Mouse (Mus musculus): Measurements from ENCODE around the gene Tmsb10. TPM values are rescaled to one million over a fixed set of nuclear protein-coding genes. Genes with fewer than 3 reads are reported as not detected.

The Tmsb10 gene
- polyA plus RNA-seq, 1 experiment, result 568 TPM

GRCm38 (mm10) chr6:72918510-72919033 lies 40.0 kb downstream of the Tmsb10 start:
- Histone ChIP-seq H3K27ac (ENCODE audit: insufficient read depth, low read length) (no peak overlapping the region), H3K4me1 (ENCODE audit: control insufficient read depth, insufficient read depth, low read length) (no peaks in the 10 kb centered on the region), H3K4me3 (ENCODE audit: insufficient read depth, low read length) (no peak overlapping the region)
- no peak for TF ChIP-seq POLR2A (IDR thresholded peaks at IDR 0.05; ENCODE audit: extremely low read depth, insufficient read depth, low read length)

GRCm38 (mm10) chr6:72916330-72916729 lies 42.2 kb downstream of the Tmsb10 start:
- Histone ChIP-seq H3K27ac (ENCODE audit: insufficient read depth, low read length) (no peak overlapping the region), H3K4me3 (ENCODE audit: insufficient read depth, low read length) (no peak overlapping the region), H3K4me1 (ENCODE audit: control insufficient read depth, insufficient read depth, low read length) (no peaks in the 10 kb centered on the region)
- TF ChIP-seq POLR2A (IDR thresholded peaks at IDR 0.05; ENCODE audit: extremely low read depth, insufficient read depth, low read length) (no peak), CTCF (IDR thresholded peaks at IDR 0.05; ENCODE audit: extremely low read depth, insufficient read depth, low read length) (no peak)

- TF ChIP-seq POLR2A (IDR thresholded peaks at IDR 0.05; ENCODE audit: extremely low read depth, insufficient read depth, low read length), result no peak
- no peak for TF ChIP-seq CTCF (IDR thresholded peaks at IDR 0.05; ENCODE audit: extremely low read depth, insufficient read depth, low read length)
- Histone ChIP-seq H3K27ac (ENCODE audit: insufficient read depth, low read length) (no peak overlapping the region), H3K4me1 (ENCODE audit: control insufficient read depth, insufficient read depth, low read length) (no peaks in the 10 kb centered on the region), H3K4me3 (ENCODE audit: insufficient read depth, low read length) (no peak overlapping the region)
These were observed 44.3 kb downstream of the Tmsb10 start for GRCm38 (mm10) chr6:72914087-72914749.

GRCm38 (mm10) chr6:72911261-72911660 lies 47.3 kb downstream of the Tmsb10 start:
- H3K27ac ChIP-seq (ENCODE audit: insufficient read depth, low read length), result no peak overlapping the region
- no peak overlapping the region for H3K4me3 ChIP-seq (ENCODE audit: insufficient read depth, low read length)
- no peaks in the 10 kb centered on the region for H3K4me1 ChIP-seq (ENCODE audit: control insufficient read depth, insufficient read depth, low read length)
- TF ChIP-seq POLR2A (IDR thresholded peaks at IDR 0.05; ENCODE audit: extremely low read depth, insufficient read depth, low read length), result no peak
- TF ChIP-seq CTCF (IDR thresholded peaks at IDR 0.05; ENCODE audit: extremely low read depth, insufficient read depth, low read length), result no peak

Other genes starting within 250 kb of the Tmsb10 start
- 3.6 and 3.7 TPM in 2 replicates for gene Tcf7l1, start 169.5 kb downstream of the Tmsb10 start, polyA plus RNA-seq (2012; rRNA removed)
- gene Kcmf1, start 58.8 kb downstream of the Tmsb10 start, polyA plus RNA-seq (2012; rRNA removed), result 80.4 and 87.7 TPM in 2 replicates

Measured in cortical plate, adult 2 months (tissue).